Mouse (Mus musculus) brain, embryonic 18.5 days (tissue): Measurements from ENCODE around the gene Nyx.

Source experiments
- DNase-seq: peaks from one replicate; pipeline ENCODE4 v3.0.0-alpha.2; 2012; ENCODE audit warnings: low read depth, low spot score

The Nyx gene

GRCm38 (mm10) chrX:13492922-13493321 is 27.0 kb downstream of the Nyx start:
- no peak for DNase-seq

- no peak for DNase-seq
Measured at GRCm38 (mm10) chrX:13494892-13495703, 29.2 kb downstream of the Nyx start.

- no peak for DNase-seq
Measured at GRCm38 (mm10) chrX:13500284-13500683, 34.4 kb downstream of the Nyx start.

GRCm38 (mm10) chrX:13502862-13503375 is 37.0 kb downstream of the Nyx start:
- no peak for DNase-seq

DNA sequence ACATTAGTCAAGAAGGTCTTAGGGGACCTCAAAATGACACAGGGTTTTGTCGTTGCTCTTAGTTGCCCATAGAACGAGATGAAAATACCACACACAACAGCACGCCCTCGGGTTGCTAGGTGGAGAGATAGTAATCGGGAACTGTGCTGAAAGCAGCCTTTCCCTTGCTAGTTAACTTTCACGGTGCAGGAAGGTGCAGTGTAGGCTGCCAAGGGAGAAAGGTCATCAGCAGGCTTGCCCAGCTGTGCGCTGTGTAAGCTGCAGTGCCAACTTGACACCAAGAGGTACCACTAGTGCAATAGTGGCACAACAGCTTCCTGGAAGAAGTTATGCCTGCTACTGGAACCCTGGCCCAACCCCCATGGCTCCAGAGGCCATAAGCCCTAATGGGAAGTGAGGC is 38.5 kb downstream of the Nyx start:
- no peak for DNase-seq

- DNase-seq = no peak
Measured at GRCm38 (mm10) chrX:13506376-13506775, 40.5 kb downstream of the Nyx start.

- no peak for DNase-seq
Measured at GRCm38 (mm10) chrX:13513127-13513526, 47.2 kb downstream of the Nyx start.

GRCm38 (mm10) chrX:13513864-13514263 is 48.0 kb downstream of the Nyx start:
- DNase-seq = no peak

GRCm38 (mm10) chrX:13516451-13516850 is 50.5 kb downstream of the Nyx start:
- DNase-seq = no peak

DNA sequence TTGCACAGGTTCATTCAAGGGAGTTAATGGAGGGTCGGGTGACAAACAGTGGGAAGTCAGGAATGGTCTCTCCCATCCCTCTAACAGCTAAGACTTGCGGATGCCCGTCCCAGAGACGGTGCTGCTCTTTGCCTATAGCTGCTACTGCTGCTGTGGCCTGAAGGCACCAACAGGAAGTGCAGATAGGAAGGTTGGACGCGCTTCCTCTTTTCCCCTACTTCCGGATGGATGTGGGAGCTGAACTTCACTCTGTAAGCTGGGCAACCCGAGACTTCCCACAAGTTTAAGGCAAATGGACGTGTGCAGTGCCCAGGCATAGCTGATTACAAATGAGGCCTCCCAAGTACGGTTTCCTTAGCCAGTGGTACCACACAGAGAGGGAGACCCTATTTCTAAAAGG is 52.1 kb downstream of the Nyx start:
- DNase-seq = no peak

DNA sequence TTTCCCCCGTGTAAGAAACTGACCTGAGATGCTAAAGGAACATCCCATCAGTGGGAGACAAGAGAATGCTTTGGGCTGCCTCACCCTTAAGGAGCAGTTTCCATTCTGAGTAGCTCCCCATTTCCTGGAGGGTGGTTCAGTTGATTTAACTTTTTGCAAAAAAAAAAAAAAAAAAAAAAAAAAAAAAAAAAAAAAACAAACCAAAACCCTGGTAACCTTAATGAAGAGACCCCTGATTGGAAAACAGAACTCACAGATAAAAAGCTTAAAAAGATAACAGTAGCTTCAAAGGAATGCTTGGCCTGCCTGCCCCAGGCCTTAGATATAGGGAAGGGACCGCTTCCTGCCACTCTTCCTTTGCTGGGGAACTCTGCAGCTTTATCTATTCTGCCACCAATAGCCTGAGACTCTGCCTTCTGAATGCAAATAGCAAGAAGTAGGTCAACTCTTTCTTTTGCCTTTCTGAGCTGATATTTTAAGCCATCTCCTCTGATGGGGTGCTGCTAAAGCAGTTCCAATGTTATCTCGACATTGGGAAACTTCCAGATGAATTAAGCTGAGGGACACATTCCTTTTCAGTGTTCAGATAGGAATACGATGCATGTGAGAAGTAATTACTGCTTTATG is 53.0 kb downstream of the Nyx start:
- no peak for DNase-seq

DNA sequence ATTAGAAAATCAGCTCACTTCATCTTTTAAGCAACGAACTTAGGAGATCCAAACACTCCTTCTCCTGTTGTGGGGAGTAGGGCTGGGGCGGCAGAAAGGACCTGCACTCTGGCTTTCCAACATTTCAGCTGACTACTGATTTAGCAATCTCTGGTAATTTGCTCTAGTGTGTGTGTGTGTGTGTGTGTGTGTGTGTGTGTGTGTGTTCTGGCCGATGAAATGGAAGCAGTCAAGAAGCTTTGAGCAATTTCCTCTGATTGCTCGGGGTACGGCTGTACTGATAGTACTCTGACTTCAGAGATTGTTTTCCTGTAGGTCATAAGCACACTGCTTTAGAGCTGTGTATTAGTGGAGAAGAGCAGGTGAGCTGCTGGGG is 53.5 kb downstream of the Nyx start:
- no peak for DNase-seq

- DNase-seq = no peak
Measured at GRCm38 (mm10) chrX:13520566-13520965, 54.7 kb downstream of the Nyx start.

- DNase-seq = no peak
Measured at GRCm38 (mm10) chrX:13521288-13521687, 55.4 kb downstream of the Nyx start.
